Mouse (Mus musculus): ENCODE measurements around the gene Clpb.
A peak's percentile ranks its signal among the peaks of the same experiment; 100 is the strongest.

Gene Clpb

DNA sequence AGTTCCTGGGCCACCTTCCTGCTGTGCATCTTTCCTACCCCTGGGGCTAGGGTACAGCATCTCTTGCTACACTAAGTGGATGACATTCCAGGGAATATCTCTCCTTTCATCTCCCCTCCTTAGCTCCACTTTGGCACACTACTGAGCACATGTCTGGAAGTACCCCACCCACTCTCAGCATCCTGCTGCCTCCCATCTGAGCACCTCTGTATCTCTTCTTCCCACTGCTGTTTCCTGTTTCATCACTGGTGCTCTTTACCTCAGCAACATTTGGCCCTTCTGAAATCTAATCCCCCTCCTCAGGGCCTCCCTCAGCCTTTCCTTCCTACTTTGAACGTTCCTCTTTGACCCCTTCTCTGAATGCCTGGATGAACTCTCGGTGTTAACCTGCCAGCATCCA is 63.5 kb downstream of the Clpb start:
- no peak for DNase-seq (ENCODE audit: low read depth, low spot score)

DNA sequence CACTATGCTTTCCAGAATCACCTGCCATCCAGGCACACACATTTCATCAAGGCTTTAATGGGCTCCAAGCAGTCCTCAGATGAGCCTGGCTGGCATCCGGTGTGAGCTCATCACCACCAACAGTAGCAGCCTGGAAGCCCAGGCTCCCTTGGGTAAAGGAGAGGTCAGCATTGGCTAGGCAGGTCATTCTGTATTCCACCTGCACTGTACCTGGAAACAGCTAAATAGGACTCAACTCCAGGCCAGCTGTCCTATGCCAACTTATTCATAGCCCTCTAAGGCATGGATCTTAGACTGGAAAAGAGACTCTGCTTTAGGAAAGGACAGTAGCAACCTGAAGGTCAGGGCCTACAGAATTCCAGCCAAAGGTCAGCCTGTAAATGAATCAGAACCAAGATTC is 68.7 kb downstream of the Clpb start:
- DNase-seq (ENCODE audit: low read depth, low spot score) = no peak

DNA sequence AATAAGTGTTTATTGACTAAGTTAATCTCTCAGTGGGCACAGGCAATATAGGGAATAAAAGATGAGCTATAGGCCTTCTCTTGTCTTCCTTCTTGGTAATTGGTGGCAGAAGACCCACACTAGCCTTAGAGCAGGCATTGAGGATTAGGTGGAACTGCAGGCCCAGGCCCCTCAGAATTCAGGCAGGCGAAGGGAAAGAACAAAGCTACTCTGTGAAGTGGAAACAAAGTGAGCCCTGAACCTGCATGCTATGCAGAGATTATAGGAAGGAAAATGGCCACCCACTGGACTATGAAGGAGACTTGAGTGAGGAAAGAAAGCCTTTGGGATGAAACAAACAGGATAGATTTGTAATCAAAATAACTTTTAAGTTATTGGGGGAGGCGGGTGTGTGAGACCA is 69.6 kb downstream of the Clpb start:
- DNase-seq (ENCODE audit: low read depth, low spot score) = no peak

DNA sequence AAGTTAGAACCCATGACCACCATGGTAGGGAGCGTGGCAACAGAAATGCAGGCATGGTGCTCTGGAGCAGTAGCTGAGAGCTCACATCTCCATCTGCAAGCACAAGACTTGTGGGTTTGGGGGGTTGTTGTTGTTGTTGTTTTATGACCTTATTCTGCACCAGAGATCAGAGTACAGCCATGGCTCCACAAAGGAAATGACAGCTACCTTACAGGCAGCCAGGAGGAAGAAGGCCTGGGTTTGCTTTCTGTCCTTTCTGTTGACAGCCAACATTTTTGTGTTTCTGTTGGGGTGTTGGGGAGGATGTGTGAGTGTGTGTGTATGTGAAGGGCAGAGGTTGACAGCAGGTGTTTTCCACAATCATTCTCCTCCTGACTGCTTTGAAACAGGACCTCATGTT is 71.9 kb downstream of the Clpb start:
- DNase-seq (ENCODE audit: low read depth, low spot score) = no peak

DNA sequence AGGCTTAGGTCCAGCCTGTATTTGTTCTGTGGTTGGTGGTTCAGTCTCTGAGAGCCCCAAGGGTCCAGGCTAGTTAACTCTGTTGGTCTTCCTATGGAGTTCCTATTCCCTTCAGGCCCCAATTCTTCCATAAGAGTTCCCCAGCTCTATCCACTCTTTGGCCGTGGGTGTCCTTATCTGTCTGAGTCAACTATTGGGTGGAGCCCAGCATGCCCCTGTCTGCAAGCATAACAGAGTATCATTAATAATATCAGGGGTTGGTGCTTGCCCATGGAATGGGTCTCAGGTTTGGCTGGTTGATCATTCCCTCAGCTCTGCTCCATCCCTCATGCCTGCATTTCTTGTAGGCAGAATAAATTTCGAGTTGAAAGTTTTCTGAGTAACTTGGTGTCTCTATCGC is 74.3 kb downstream of the Clpb start:
- DNase-seq (ENCODE audit: low read depth, low spot score) = no peak

DNA sequence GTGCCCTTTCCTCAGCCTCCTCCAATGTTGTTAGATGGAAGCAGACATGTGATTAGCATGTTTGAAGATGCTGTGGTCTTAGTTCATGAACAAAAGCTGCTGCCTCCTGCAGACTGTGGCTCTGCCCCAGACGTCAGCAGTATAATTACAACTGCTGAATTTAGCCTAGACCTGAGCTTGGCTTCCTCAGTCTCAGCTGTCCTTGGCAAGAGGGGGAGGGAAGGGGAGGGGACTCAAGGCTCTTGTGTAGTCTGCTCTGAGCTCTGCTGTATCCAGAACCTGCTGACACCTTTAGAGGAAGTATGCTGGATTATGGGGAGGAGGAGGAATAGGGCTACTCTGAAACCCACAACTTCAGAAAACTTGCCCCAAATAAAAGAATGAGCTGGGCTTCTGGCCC is 76.2 kb downstream of the Clpb start:
- DNase-seq (ENCODE audit: low read depth, low spot score) = no peak

DNA sequence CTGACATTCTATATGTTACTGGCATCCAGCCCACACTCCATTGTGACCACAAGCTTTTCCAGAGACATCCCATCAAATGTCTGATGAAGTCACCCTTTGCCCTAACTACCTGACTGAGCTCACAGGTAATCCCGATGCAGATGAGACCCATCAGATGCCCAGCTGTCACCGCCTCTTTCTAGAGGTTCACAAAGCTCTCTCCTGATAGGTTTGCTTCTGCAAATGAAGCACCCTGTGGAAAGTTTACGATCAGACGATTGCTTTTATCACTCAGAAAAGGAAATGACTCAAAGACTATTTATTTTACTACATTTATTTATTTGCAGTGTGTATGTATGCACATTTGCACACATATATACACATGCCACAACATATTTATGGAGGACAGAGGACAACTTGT is 80.1 kb downstream of the Clpb start:
- no peak for DNase-seq (ENCODE audit: low read depth, low spot score)

DNA sequence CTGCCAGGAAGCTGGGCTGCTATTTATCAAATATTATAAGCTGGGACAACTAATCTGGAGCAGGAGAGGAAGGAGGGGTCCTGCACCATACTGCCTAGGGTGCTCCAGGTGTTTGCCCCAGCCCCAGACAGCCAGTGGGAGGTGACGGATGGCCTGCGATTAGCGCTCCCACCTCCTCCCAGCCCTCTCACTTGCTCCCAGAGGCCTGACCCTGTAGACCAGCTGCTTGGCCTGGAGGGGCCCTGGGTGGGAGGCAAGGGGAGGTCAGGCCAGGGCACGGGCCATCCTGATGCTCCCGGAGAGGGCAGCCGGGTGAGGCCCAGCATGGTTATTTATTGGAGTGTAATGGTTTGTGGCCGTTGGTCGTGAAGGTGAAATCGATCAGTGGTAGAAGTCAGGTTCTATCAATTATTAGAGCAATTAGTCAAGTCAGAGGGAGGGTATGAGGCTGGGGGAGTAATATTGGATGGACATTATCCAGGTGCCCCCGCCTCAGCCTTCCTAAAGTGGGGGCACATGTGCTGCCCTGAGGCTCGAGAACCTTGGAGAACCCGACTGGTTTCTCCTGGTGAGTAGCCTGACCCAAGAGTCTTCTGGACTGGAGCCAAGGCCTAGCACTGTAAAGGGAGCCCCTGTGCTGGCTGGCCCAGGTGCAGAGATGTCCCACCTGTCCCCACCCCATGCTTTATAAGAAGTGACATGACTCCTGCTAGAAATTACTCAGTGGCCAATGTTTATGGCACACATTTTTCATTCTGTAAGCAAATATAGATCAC is 83.3 kb downstream of the Clpb start:
- DNase-seq (ENCODE audit: low read depth, low spot score) = no peak

DNA sequence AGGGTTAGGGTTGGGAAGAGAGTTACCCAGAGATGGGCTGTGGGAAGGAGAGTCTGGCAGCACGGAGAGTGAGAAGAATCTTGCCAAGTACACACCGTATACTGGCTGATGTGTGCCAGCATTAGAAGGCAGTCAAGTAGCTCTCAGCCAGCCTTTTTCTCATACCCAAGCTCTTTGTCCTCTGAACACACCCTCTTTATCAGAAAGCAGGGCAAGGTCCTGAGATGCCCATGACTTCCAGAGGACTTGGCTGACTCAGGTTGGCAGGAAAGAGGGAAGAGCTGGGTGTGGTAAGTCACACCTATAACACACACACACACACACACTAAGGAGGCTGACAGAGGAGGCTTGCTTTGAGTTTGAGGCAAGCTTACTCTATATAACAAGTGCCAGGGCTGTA is 86.8 kb downstream of the Clpb start:
- DNase-seq (ENCODE audit: low read depth, low spot score) = no peak

DNA sequence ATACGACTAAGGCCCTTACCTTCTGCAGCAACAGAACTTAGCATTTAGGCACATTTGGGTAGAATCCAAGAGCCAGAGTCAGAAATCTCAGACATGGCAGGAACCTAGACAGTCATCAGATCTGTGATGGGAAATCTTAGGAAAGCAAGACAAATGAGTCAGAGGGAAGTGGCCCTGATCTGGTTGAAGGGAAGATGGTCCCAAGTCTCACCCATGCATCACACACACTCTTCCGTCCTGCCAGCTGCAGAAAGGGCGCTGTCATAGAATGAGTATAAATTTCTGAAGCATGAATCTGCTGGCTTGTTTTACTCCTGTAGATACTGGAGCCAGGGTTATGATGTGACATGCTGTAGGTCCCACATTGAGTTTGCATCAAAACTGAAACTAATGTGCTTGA is 88.9 kb downstream of the Clpb start:
- no peak for DNase-seq (ENCODE audit: low read depth, low spot score)

DNA sequence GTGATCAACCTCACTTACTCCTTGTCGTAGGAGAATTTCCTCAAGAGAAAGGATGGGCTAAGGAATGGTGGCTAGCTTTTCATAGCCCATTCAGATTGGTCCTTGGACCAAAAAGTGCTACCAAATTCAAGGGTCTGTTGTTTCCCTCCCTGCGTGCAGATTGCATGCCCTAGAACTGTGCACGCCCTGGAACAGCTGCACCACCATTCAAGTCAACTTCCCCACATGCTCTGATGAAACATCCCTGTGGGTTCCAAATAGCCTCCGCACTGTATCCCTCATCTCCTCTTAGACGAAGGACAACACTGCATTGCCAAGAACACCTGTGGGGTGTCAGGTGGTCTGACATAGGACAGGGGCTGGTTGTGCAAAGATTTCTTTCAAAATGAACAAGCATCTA is 90.1 kb downstream of the Clpb start:
- no peak for DNase-seq (ENCODE audit: low read depth, low spot score)

DNA sequence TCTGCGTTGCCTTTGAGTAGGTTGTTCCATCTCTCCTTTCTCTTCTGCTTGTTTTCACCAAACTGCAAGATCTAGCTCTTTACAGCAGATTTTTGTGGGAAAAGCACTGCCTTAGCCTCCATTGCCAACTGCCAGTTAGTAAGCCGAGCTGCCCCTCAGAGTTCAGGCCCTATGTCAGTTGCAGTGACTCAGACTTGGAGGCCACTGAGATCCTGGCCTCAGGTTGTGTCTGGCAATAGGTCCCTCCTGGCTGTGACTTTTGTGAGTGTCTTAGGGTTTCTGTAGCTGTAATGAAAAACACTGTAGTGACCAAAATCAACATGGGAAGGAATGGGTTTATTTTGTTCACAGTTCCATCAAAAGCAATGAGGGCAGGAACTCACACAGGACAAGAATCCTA is 91.0 kb downstream of the Clpb start:
- DNase-seq (ENCODE audit: low read depth, low spot score) = no peak

DNA sequence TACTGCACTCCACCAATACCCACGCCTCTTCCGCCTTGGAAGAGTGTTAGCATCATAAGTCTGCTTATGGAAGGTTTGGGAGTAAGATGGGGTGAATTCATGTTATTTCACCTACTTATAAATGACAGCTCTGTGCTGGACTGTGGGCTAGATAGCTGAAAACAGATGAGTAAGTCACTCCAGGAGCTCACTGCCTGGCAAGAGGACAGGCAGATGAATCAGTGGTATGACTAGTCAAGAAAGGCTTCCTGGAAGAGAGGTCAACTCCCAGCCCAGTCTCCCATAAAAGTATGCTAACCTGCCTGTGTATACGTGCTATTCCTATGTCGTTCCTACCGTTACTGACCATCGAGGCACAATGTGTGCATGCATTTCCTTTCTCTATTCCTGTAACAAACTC is 91.9 kb downstream of the Clpb start:
- DNase-seq (ENCODE audit: low read depth, low spot score) = no peak

DNA sequence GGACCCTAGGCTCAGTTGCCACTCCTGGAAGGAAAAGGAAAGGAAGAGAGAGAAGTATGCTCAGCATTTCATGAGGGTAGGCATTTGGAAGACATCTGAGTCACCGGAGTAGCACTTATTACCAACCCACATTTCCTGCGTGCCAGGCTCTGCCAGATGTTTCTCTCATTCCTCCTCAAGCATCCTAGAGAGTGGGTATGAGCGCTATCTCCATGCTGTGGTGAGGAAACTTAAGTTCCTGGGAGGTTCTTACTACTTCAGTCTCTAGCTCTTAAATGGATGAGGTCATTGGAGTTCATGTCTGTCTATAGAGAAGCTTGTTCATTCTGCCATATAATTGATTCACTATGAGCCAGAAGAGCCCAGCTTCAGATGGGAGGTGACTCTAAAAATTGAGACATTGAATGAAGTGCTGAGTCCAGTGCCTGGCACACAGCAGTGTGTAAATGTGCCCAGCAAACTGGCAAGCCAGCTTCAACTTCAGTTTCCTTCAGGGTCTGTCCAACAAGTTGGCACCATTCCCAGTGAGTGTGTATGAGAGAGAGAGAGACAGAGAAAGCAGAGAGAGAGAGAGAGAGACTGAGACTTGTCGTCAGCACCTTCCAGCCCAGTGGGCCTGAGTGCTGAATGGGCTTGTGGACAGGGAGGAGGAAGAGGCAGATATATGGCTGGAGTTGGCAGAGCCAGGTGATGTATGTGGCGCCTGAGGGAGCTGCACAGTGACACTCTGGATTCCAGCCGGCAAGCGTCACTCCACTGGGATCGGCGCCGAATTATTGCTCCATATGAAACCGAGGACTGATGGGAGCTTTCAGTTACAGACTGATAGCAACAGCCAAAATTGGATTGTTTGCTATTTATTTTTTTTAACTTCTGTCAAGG is 98.7 kb downstream of the Clpb start:
- no peak for DNase-seq (ENCODE audit: low read depth, low spot score)

DNA sequence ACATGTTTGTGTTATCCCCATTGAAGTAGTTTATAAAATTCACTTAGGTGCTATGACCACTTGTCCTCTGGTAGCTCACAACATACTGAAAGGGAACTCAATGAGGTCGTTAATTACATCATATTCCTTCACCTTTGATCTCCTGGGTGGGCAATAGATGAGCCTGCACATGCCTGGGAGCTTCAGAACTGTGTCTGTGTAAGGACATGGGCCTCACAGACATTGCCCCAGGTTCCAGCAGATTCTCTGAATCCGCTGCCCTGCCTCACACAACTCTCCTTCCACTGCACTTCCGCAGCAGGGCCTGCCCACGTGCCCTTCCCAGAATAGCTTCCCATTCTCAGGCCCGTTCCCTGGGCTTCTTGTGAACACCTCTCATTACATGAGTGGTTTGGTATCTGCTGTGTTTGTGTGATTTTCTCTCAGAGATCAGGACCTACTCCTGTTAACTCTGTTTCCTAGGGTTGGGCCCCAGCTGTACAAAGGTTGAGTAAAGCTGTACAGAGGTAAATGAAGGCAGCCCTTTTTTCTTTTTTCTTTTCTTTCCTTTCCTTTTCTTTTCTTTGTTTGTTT is 104.0 kb downstream of the Clpb start:
- no peak for DNase-seq (ENCODE audit: low read depth, low spot score)

DNA sequence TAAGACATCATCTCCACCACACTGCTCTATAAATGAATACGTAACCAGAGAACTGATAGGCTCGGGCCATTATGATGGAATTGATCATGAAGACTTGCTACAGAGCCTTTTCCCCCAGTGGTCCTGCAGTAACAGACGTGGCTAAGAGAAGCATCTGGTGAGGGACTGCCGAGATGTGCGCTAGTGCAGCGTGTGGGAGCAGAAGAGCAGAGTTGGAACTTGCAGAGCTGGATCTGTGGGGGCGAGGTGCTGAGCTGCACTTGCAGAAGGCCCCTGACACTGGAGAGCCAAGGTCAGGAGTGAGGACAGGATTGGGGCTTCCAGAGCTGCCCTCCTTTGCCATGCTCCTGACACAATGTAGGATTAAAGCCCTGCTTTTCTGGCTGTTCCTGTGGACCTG is 106.6 kb downstream of the Clpb start:
- DNase-seq (ENCODE audit: low read depth, low spot score) = no peak

DNA sequence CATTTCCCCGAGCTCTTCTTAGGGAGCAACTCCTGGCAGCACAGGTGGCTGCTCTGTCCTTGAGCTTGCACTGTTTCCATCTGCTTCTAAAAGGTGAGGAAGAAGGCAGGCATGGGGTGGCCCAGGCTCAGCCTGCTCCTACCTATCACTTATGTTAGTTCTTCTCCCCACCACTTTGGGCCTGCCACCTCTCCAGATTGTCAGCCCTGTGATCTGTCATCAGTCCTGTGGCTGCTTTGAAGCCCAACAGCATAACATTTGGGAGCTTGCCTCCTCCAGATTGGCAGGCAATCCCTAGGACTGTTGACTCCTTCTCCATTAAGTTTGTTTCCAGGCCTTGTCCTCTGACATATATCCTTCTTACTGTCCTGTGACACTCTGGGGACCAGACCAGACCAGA is 108.2 kb downstream of the Clpb start:
- no peak for DNase-seq (ENCODE audit: low read depth, low spot score)

DNA sequence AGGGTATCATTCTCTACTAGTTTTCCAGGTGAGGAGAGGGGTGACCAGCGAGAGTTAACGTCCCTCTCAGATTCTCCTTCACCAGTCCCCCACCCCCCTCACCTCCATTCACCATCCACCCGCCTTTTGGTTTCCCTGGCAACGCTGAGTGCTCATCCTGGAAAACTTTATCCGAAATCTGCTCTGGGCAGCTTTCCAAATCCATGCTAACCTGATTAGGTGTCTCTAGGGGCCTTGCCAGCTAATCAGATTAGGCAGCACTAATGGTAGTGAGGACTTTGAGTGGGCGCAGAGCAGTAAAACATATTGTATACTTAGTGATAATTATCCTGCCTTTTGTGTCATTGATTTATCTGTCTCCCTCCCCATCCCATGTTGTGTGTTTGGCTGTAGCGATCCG is 109.3 kb downstream of the Clpb start:
- DNase-seq (ENCODE audit: low read depth, low spot score) = peak; percentile 93

DNA sequence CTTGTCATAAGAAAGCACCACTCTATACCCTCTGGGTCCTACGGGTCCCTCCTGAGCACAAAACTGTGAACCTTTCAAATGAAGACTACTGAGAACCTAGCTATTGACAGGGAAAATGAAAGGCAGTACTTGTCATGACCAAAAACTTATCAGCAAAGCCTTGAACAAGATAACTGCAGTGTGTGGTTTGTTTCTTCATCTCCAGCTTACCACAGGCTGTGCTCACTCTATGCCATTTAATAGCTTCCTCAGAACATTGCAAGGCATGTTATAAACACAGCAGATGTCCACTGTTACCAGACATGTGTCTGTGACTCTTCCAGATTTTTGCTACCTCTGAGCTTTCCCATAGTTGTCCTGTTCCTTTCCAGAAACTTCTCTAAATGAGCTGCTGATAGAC is 113.6 kb downstream of the Clpb start:
- no peak for DNase-seq (ENCODE audit: low read depth, low spot score)

DNA sequence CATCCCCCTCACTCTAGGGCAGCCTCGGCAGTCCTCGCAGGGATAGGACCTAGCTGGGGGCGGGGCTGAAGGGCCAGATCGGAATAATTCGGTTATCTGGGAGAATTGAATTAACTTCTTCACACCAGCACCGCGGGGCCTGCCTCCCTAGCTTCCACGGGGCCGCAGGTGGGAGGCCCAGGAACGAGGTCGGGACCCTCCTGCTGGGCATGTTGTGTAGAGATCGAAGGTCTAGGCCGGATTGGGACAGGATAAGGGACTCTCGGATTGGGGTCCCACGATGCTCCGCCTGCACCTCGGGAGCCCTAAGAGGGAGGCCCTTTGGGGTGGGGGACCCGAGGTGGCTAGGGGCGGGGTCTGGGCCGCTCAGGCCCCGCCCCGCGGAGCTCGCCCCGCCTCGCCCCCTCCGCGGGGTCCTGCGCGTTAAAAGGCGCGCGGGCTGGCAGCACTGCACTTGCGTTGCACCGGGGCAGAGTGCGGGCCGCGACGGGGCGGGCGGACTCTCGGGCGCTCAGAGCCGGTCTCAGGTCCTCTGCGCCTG is 154.5 kb downstream of the Clpb start, which contains the start of gene Phox2a:
Gene Phox2a, plus strand, starts transcription at position 453 of the 541 bp plus-strand sequence.
- no peak for DNase-seq (ENCODE audit: low read depth, low spot score)

DNA sequence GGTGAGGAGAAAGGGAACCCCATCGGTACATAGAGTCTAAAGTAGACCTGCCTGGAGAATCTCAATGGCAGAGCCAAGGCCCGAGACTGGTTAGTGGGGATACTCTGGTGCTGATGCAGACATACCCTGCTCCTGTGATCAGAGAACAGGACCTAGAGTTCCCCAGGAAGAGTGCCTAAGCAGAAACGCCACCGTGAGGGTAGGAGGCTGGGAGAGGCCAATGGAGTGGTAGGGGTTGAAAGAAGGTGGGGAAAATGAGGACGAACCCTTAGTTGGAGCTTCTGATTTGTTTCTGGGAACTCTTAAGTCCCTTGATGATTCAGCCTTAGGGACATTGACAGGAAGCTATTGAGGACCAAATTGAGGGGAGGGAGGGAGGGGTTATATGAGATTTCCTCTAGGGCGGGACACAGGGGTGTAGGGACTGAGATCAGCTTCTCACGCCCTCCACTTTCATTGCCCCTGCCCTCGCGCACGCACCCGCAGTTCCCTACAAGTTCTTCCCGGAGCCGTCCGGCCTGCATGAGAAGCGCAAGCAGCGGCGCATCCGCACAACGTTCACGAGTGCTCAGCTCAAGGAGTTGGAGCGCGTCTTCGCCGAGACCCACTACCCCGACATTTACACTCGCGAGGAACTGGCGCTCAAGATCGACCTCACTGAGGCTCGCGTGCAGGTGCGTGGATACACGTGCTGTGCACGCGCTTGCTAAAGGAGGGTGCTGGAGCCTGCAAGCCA is 157.0 kb downstream of the Clpb start:
- DNase-seq (ENCODE audit: low read depth, low spot score) = no peak

Data from retina, postnatal 7 days (tissue).